Mouse (Mus musculus): ENCODE measurements around the gene 1700030K09Rik.
A peak's percentile ranks its signal among the peaks of the same experiment; 100 is the strongest.

Gene 1700030K09Rik

DNA sequence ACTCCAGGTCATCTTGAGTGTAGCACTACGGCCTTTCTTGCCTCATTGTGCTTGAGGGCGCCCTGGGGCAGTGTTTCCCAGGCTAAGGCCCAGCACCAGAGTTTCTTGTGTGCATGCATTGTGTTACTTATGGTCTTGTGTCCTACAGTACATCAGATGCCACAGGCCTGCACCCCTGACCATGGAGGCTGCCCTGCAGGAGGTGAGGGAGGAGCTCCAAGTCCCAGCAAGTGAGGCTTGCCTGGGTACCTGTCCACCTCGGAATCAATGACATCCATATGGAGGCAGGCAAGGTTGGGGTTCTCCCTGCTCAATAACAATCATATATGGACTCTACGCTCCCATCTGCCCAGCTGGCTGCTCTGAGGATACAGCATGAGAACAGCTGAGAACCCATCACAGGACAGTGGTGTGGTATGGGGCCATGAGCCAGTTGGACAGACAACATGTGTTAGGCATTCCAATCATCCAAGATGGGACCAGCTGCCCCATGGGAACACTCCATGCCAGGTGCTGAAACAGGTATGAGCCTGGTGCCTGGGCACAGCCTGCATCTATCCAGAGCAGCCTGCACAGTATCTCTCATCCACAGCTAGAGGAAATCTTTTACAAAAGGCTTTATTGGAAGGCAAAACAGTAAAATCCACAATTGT lies 16.3 kb downstream of the 1700030K09Rik start:
- no peak for DNase-seq (ENCODE audit: low read depth, low spot score)

DNA sequence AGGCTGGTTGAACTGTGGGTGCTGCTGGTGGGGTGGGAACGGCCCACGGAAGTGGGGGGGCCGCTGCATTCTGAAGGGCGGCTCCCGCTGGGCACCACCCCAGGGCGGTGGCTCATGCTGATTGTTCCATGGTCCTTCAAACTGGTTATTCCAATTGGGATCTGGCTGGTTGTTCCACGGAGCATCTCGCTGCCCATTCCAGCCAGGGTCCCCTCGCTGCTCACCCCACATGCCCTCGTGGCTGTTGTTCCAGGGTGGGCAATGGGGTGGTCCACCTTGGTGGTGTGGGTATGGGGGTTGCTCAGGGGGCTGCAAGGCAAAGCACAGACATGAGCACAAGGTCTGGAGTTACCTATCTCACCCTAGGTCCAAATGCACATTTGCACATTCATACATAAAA lies 20.5 kb downstream of the 1700030K09Rik start:
- DNase-seq (ENCODE audit: low read depth, low spot score): no peak

DNA sequence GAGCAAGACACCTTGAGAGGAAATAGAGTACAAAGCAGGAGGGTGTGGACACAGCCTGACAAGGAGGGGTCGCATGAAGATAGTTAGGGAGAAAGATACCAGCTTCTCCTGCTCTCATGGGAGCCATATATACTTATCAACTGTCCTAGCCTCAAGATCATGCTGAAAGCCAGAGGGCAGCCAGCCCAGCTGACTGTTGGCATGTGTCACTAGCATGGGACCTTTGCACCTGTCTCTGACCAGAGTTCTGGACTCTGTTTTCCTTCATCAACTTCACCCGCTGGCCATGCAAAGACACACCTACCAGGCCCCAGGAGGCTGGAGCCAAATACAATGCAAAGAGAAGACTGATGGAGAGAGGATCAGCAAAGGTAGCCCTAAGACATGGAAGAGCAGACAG lies 25.6 kb downstream of the 1700030K09Rik start:
- DNase-seq (ENCODE audit: low read depth, low spot score): no peak

DNA sequence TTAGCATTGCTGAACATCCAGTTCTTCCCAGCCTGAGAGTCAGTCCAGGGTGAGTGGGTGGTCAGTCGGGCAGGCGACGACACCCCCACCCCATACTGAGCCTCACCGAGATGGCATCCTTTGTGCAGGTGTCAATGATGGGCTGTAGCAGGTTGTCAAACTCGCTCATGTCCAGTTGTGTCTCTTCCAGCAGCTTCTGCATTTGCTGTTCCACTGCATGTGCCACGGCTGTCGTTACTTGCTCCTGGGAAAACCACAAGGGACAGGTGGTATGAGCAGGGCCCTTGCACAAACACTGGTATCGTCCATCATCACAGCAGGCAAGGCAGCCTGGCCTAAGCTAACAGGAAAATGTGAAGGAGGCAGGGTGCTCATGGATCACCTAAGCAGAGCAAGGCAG lies 26.3 kb downstream of the 1700030K09Rik start:
- DNase-seq (ENCODE audit: low read depth, low spot score): no peak

DNA sequence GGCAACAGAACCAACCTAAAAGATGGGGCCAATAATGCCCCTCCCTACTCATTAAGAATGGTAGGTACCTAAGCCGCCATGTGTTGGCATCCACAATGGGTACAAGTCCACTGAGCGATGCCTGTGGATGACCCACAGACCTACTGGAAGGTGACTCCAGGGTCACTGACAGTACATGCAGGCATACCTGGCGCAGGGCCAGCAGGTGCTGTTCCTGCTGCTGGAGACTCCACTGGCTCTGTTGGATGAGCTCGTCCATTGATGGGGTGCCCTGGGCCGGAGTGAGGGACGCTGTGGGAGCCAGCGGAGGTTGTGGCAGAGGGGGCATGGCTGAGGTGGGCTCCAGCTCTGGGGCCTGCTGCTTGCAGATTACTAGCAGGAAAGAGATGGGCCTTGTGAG lies 27.0 kb downstream of the 1700030K09Rik start:
- DNase-seq (ENCODE audit: low read depth, low spot score): no peak

DNA sequence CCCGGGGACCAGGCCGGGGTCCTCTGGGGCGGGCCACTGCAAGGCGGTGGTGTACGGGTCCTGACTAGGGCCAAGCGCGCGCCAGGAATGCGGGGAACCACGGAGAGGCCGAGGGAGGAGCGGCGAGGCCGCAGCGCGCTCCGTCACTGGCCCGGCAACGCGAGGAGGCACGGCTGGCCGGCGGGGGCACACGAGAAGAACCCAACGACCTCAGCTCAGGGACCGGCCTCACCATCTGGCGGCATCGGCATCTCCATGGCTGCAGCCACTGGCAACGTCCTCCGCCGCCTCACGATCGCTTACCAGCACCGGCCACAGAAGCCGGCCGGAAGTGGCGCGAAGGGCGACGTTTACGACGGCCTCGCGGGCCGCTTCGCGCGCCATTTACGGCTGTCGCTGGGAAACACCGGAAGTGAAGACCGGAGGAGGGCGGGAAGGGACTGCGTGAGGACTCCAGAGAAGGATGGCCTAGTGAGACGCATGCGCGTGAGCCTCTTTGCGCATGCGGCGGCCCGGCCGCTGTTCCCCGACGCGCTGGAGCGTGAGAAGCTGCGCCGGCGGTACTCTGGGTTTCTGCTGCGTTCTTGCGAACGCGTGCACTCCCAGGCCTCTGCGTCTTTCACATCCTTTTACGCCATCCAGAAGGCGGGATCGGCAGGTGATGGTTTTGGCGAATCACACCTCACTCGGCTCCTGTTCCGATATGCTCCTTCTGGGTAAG lies 31.3 kb downstream of the 1700030K09Rik start, which contains the start of gene Cherp:
TSS of gene Cherp (minus strand) at position 401 of the 721 bp plus-strand sequence.
- peak; percentile 99 for DNase-seq (ENCODE audit: low read depth, low spot score)

DNA sequence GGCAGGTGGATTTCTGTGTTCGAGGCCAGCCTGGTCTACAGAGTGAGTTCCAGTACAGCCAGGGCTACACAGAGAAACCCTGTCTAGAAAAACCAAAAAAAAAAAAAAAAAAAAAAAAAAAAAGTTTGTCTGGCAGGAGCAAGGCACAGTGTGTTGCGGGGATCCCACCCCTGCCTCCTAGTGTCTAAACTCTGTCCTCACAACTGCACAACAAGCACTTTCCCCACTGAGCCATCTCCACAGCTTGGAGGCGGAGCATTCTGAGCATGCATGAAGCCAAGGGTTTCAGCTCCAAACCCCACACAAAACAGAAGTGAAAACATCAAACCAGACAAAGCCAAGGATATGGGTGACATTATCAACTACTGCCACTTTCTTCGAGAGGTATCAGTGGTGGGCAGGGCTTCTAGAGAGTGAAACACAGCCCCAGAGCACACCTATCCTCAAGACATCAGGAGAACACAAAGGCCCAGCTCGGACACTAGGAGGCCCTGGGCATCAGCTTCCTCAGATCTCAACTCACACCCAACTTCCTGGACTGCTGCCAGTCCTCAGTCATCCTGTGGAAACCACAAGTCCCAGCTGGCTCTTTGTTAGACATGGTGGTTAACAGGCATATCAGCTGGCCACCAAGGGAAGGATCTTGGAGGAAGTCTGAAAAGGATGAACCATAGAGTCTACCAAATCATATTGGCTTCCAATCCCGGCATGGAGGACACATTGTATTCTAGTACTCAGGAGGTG lies 41.9 kb downstream of the 1700030K09Rik start:
- peak; percentile 52 for DNase-seq (ENCODE audit: low read depth, low spot score)

DNA sequence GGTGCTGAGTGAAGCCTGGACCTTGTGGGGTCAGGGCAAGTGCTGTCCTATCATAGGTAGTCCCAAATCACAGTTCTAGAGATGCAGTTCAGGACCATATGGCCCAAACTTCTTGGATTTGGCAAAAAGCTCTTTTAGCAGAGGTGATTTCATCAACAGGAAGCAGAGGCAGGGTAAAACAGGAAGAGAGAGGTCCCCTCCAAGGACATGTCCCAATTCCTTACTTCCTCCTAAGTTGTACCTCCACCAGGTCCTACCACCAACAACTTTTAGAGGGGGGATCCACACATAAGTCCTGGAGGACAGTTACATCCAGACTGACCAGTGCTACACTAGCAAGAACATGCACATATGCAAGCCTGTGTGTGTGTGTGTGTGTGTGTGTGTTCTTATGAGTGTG lies 43.3 kb downstream of the 1700030K09Rik start:
- DNase-seq (ENCODE audit: low read depth, low spot score): no peak

DNA sequence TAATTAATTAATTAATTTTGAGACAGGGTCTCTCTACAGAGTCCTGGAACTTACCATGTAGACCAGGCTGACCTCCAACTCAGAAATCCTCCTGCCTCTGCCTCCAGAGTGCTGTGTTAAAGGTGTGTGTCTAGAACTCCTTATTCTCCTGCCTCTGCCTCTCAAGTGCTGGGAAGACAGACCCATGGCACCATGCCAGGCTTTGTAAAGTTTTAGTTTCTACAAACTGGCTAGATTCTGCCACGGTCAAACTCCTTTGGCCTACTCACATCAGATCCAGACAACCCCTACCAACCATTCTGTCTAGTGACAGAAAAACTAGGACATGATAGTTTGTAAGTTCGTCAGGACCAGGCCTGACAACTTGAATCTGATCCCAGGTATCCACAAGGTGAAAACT lies 47.3 kb downstream of the 1700030K09Rik start:
- DNase-seq (ENCODE audit: low read depth, low spot score): no peak

DNA sequence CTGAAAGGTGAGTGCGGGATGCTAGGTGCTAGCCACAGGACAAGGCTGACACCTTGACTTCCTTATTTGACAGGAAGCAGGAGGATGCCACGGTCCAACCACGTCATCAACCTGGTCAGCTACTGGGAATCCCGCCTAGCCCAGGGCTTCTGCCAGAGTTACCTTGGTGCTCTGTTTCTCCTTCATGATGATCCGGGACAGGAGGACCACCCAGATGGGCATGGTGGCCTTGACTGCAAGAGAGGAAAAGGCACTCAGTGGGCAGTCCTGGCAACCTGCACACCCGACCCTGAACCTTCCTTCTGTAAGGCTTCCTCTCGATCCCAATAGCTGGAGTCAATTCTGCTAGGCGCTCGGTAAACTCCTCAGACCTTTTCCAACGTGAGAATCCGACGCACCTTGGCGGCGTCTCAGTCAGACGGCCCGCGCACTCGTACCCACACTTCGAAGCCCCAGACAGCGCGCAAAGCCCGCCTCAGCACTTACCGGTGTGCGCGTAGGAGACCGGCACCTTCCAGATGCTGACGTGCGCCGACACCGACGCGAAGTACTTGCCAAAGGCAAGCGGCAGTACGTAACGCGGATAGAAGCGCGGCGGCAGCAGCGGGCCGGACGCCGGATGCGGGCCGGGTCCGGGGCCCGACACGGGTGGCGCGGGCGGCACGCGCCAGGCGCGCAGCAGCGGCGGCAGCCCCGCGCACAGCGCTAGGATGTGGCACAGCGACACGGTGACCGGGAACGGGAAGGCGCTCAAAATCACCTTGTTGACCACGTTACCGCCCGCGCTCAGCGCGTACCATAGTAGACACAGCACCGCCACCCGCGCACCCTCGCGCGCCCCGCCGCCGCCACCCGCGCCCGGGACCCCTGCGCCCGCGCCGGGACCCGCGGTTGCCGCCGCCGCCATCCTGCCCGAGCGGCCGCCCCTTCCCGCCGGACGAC lies 48.3 kb downstream of the 1700030K09Rik start, which contains the start of gene Slc35e1:
TSS of gene Slc35e1 (minus strand) at position 935 of the 942 bp plus-strand sequence.
- peak; percentile 61 for DNase-seq (ENCODE audit: low read depth, low spot score)

DNA sequence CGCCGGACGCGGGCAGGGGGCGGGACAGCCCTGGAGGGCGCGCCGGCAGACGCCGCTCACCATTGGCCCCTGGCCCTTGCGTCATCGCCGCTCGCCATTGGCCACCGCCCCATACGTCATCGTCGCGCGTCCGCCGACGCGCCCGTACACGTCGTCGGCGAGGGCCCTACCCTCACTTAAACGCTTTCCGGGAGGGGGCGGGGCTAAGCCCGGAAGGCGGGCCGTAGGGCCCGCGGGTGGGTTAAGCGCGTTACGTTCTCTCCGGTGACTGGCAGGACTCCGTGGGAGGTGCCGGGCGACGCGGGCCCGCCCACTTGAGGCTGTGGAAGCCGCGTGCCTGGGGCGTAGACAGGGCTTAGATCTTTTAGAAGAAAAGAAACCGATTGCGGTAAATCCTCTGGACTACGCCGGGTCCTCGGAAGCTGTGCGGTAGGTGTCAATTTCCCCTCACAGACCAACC lies 49.0 kb downstream of the 1700030K09Rik start:
- DNase-seq (ENCODE audit: low read depth, low spot score): peak; percentile 100

DNA sequence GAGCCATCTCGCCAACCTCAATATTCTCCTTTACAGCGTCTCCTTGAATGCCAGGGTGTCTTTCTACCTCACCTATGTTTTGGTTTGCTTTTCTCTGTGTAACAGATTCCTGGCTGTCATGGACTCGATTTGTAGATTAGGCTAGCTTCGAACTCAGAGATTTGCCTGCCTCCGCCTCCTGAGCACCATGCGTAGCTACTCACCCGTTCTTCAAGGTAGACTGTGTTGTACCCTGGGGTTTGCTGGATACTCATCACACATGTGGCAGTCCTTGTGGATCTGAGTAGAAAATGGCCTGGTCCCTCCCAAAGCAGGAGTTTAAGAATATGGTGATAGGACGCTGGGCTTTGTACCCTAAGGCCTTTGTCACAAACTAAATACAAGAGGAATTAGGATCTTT lies 49.7 kb downstream of the 1700030K09Rik start:
- no peak for DNase-seq (ENCODE audit: low read depth, low spot score)

DNA sequence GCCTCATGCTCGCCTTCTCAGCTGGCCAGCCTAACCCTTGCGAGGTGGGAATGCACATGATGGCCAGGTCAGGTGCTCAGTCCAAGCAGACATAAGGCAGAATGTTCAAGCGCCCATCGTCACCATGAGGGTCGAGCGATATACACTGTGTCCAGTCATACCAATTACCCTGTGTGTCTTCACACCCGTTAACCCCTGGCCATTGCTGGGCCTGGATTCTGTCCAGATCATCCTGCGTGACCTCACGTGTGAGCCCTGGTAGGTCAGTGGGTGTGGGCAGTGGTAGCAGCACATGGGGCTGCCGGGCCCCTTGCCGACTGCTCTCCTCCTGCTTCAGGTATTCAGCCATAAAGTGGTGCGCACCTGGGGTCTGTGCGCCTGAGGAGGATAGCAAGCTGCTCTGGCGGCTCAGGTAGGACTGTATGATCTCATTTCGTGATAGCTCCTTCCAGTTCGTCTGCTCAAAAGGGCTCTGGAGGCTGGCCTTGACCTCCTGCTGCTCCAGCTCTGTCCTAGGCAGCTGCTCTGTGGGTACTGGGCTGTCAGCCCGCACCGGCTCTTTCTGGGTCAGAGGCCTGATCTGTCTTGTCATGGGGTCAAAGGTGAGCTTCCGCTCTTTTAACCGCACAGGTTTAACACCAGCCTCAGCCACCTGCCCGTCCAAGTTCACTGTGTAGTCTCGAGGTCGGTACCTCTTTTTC lies 51.9 kb downstream of the 1700030K09Rik start:
- DNase-seq (ENCODE audit: low read depth, low spot score): no peak

DNA sequence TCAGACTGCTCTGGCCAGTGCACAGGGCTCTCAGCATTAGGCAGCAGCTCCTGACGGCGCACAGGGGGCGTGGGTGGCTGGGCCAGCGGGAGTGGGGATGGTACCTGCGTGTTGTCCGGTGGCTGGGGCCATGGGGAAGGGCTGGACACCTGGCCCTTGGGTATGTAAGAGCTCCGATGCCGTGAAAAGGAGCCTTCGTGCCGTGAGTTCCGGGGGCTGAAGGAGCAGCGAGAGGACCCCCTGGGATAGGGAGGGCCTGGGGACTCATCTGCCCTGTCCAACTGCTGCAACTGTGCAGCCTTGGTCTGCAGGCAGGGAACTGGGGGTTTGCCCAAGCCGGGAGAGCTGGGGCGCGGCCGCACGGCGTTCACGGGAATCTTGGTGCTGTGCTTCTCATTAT lies 52.5 kb downstream of the 1700030K09Rik start:
- DNase-seq (ENCODE audit: low read depth, low spot score): no peak

DNA sequence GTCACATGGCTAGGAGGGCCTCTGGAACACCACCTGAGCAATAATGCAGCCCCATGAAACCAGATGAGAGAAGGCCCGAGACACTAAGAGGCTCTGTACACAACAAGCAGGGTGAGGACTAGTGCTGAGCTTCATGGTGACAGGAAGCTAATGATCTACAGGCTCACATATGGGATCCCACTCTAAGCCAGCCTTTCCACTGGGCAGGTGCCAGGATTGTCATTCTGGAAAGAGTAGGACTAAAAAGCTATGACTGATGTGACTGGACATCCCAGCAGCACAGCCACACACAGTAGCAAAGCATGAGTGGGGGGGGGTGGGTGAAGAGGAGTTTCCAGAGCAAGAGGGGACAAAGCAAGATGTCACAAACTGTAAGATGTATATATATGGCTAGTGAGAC lies 54.2 kb downstream of the 1700030K09Rik start:
- DNase-seq (ENCODE audit: low read depth, low spot score): no peak

DNA sequence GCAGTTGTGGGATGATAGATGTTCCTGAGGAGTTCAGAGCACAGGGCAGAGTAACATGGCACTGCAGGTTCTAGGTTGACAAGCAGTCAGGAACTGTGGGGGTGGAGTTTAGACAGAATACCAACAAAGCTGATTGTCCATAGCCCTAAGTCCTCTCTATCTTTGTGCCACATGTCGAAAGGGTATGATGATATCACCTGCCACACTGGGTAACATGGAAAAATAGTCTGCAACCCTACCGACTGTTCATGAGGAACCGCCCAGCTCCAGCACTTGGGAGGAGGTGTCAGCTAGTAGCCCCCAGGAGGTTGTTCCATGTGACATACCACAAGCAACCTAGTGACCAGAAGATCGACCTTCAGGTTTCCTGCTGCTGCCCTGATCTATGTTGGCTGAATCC lies 54.8 kb downstream of the 1700030K09Rik start:
- DNase-seq (ENCODE audit: low read depth, low spot score): no peak

DNA sequence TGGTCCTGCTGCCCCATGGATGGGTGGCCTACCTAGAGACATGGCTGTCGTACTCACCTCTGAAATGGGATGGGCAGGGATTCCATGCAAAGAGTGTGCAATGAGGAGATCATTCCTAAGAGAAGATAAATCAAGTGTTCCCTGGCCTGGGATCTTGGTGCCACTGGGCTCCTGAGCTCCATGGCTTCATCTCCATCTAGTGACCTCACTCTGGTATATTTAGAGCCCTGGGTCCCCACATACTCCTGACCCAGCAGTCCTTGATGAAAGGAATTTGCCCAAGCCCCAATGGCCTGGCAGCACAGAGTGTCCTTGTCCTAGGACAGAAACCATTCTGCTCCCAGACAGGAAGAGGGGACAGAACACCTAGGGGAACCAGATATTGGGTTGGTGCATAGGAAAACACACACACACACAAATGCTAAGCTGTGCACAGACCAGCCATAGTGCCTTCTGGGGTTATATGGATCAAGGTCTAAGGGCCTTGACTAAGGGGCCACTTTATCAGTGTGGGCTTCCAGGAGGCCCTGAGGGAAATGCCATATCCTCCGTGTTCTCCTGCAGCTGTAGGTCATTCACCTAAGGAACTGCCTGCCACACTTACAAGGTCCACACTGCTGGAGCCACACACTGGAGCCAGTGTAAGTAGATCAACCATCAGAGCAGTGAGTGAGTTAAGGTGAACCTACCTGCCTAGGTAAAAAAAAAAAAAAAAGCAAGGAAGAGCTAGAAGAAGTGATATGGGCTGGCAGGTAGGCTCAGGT lies 56.0 kb downstream of the 1700030K09Rik start:
- DNase-seq (ENCODE audit: low read depth, low spot score): peak; percentile 86

DNA sequence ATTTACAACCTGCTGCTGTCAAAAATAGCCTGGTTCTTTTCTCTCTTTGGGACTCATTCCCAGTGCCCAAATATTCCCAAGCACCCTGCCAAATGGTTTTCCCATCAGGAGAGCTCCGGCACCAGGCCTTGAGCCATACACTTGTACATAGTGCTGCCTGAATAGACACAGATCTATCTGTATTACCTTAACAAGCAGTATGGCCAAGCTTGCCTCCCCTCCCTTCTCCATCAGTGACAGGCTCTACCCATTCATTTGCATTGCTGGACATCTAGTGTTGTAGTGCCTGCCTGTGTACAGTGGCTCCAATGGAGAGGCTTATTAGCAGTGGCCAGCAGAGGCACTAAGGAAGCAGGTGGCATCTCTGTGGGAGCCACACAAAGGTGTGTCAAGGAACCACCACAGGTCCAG lies 56.8 kb downstream of the 1700030K09Rik start:
- DNase-seq (ENCODE audit: low read depth, low spot score): no peak

DNA sequence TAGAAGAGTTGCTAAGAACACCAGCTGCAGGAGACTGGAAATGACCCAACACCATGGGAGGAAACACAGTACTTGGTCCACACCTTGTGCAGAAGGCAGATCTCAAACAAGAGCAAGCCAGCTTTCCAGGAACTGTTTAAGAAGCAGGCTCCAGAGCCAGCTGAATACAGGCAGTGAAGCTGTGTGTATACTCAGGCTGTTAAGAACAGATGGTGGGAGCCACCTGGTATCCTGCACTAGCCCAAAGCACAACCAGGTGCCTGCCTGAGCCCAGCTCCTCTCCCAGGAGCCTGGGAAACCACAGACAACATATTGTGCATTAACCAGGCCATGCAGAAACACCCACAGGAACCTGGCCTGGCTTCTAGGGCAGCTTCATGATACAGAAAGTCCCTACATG lies 60.5 kb downstream of the 1700030K09Rik start:
- DNase-seq (ENCODE audit: low read depth, low spot score): no peak
